Mouse (Mus musculus) cerebellum, adult 9-10 months (tissue): ENCODE results near the gene 4930435E12Rik.

ENCODE experiments used
- DNase-seq: peaks from one replicate; pipeline ENCODE4 v3.0.0; 2022

4930435E12Rik gene

GRCm38 (mm10) chr16:38768386-38768785, 60.2 kb downstream of the 4930435E12Rik start:
- DNase-seq: no peak

GRCm38 (mm10) chr16:38767761-38768160, 60.8 kb downstream of the 4930435E12Rik start:
- no peak for DNase-seq

- DNase-seq: no peak
Measured at GRCm38 (mm10) chr16:38766671-38767070, 61.9 kb downstream of the 4930435E12Rik start.

- DNase-seq: no peak
Measured at GRCm38 (mm10) chr16:38763508-38763907, 65.0 kb downstream of the 4930435E12Rik start.

GRCm38 (mm10) chr16:38762401-38762800, 66.1 kb downstream of the 4930435E12Rik start:
- DNase-seq: no peak
